ENCODE assay signal across 8 mouse cellular contexts in genomic region chr15:79891436-79892212, GRCm38 (mm10). TPM values are rescaled to one million over a fixed set of nuclear protein-coding genes. Genes with fewer than 3 reads are reported as not detected.
DNase-seq lines count a peak whose midpoint lies in the region; ATAC-seq and TF ChIP-seq lines count a peak whose summit lies in the region.

TSS of gene Apobec3 (plus strand) at chr15:79891659.

- H3K4me3 ChIP-seq in E14TG2a.4 (replicated peaks; ENCODE audit: low read length): peak within 1 kb of the TSS; percentile 89
- peak within 1 kb of the TSS; percentile 46 for H3K4me3 ChIP-seq in embryonic facial prominence, embryonic 13.5 days
- peak within 1 kb of the TSS; percentile 61 for H3K4me3 ChIP-seq in heart, embryonic 11.5 days (ENCODE audit: low read depth, low read length)
- peak within 1 kb of the TSS; percentile 45 for H3K4me3 ChIP-seq in kidney, embryonic 14.5 days (ENCODE audit: low read length)

- no peaks in the 10 kb centered on the region for H3K27me3 ChIP-seq in E14TG2a.4 (ENCODE audit: insufficient read depth, low read length)
- peaks cover 38% of the 10 kb centered on the region for H3K27me3 ChIP-seq in embryonic facial prominence, embryonic 13.5 days
- H3K27me3 ChIP-seq in heart, embryonic 11.5 days (ENCODE audit: control insufficient read depth, insufficient read depth, low read length): peaks cover 4% of the 10 kb centered on the region
- H3K27me3 ChIP-seq in kidney, embryonic 14.5 days (ENCODE audit: control insufficient read depth, insufficient read depth, low read length): no peaks in the 10 kb centered on the region; the same call in none of the 2 replicates

- H3K27ac ChIP-seq in embryonic facial prominence, embryonic 13.5 days: no peak within 1 kb of the TSS
- H3K27ac ChIP-seq in heart, embryonic 11.5 days (ENCODE audit: low read depth, low read length): peak within 1 kb of the TSS; percentile 57
- H3K27ac ChIP-seq in kidney, embryonic 14.5 days (ENCODE audit: low read depth, low read length): peak within 1 kb of the TSS; percentile 67; the same call in 1 of the 2 replicates

- no peaks in the 10 kb centered on the region for H3K9me3 ChIP-seq in E14TG2a.4 (ENCODE audit: low read length)
- H3K9me3 ChIP-seq in embryonic facial prominence, embryonic 13.5 days: no peaks in the 10 kb centered on the region
- no peaks in the 10 kb centered on the region for H3K9me3 ChIP-seq in heart, embryonic 11.5 days (replicated peaks; ENCODE audit: control insufficient read depth, low read length)
- no peaks in the 10 kb centered on the region for H3K9me3 ChIP-seq in kidney, embryonic 14.5 days (ENCODE audit: control insufficient read depth, low read length)

- peaks cover 60% of the 10 kb centered on the region for H3K4me1 ChIP-seq in E14TG2a.4 (replicated peaks; ENCODE audit: low read depth, low read length)
- H3K4me1 ChIP-seq in embryonic facial prominence, embryonic 13.5 days: peaks cover 13% of the 10 kb centered on the region
- H3K4me1 ChIP-seq in heart, embryonic 11.5 days (ENCODE audit: control insufficient read depth, insufficient read depth, low read length): peaks cover 10% of the 10 kb centered on the region; the same call in 1 of the 2 replicates
- H3K4me1 ChIP-seq in kidney, embryonic 14.5 days (ENCODE audit: control insufficient read depth, insufficient read depth, low read length): no peaks in the 10 kb centered on the region

- WGBS in embryonic facial prominence, embryonic 13.5 days: 3% methylated on average over 20 of the region's 20 CpGs
- WGBS in heart, embryonic 11.5 days (ENCODE audit: insufficient replicate concordance): 2% methylated on average over 20 of the region's 20 CpGs
- 3% methylated on average over 20 of the region's 20 CpGs for whole genome bisulfite sequencing in kidney, embryonic 14.5 days

- peak; percentile 63 for TF ChIP-seq CTCF in E14TG2a.4 (conservative IDR thresholded peaks at IDR 0.05; ENCODE audit: low read length)

- H3K36me3 ChIP-seq in E14TG2a.4 (ENCODE audit: insufficient read depth, low read length): peaks cover 48% of the 10 kb centered on the region
- H3K36me3 ChIP-seq in embryonic facial prominence, embryonic 13.5 days: no peaks in the 10 kb centered on the region
- no peaks in the 10 kb centered on the region for H3K36me3 ChIP-seq in heart, embryonic 11.5 days (ENCODE audit: control insufficient read depth, insufficient read depth, low read length)
- H3K36me3 ChIP-seq in kidney, embryonic 14.5 days (ENCODE audit: control insufficient read depth, insufficient read depth, low read length): no peaks in the 10 kb centered on the region

- DNase-seq in adrenal gland, postnatal 25 days: peak; percentile 75
- DNase-seq in lung, postnatal 10 days: peak; percentile 89
- peak; percentile 65 for DNase-seq in ovary, postnatal 14 days (ENCODE audit: low spot score)
- DNase-seq in urinary bladder, postnatal 36 days (ENCODE audit: low spot score in 2 of 2): peak; percentile 62 to 73

- no peak for ATAC-seq in embryonic facial prominence, embryonic 13.5 days (ENCODE audit: insufficient number of reproducible peaks, insufficient read depth, low FRiP score, low TSS enrichment, low read depth)
- ATAC-seq in heart, embryonic 11.5 days (replicated peaks; ENCODE audit: insufficient number of reproducible peaks, low FRiP score, low TSS enrichment): peak; percentile 31; the same call in 1 of the 2 replicates
- 0 out of 2 replicates have a peak, but pooled peaks have one; percentile 56 for ATAC-seq in kidney, embryonic 14.5 days (ENCODE audit: low FRiP score, low TSS enrichment)

- H3K9ac ChIP-seq in embryonic facial prominence, embryonic 13.5 days: peak within 1 kb of the TSS; percentile 64
- peak within 1 kb of the TSS; percentile 74 for H3K9ac ChIP-seq in heart, embryonic 11.5 days (ENCODE audit: low read depth, low read length)
- peak within 1 kb of the TSS; percentile 60 for H3K9ac ChIP-seq in kidney, embryonic 14.5 days (ENCODE audit: low read depth, low read length)

- peak within 1 kb of the TSS; percentile 61 for H3K4me2 ChIP-seq in embryonic facial prominence, embryonic 13.5 days
- peak within 1 kb of the TSS; percentile 89 for H3K4me2 ChIP-seq in heart, embryonic 11.5 days
- H3K4me2 ChIP-seq in kidney, embryonic 14.5 days (replicated peaks; ENCODE audit: low read depth, low read length): peak within 1 kb of the TSS; percentile 60

RNA-seq across cellular contexts. Expression of gene Apobec3, which starts in this region (rescaled TPM):
- 17.5 and 25.0 TPM in 2 replicates for total RNA-seq in adrenal gland, postnatal 25 days (2021)
- 11.0 and 13.1 TPM in 2 replicates for polyA plus RNA-seq in embryonic facial prominence, embryonic 13.5 days (2015; fragmentation: Nextera tagmentation; extraction: Ambion mirVana)
- polyA plus RNA-seq in heart, embryonic 11.5 days (2014; fragmentation: Nextera tagmentation; extraction: Ambion mirVana): 9.5 and 12.0 TPM in 2 replicates
- 20.3 and 25.3 TPM in 2 replicates for polyA plus RNA-seq in kidney, embryonic 14.5 days (2014; fragmentation: Nextera tagmentation; extraction: Ambion mirVana)
